Mouse (Mus musculus) forebrain, postnatal 0 days (tissue): ENCODE results near the gene Rinl. TPM values are rescaled to one million over a fixed set of nuclear protein-coding genes. Genes with fewer than 3 reads are reported as not detected.
A peak's percentile ranks its signal among the peaks of the same experiment; 100 is the strongest.

ENCODE experiments used
- ATAC-seq: fragments of 200-750 bp; cut with Nextera tagmentation; 2 replicates; pipeline ENCODE4 v1.8.0; 2017; ENCODE audit warnings: mild to moderate bottlenecking, moderate library complexity
- DNase-seq: peaks from one replicate; pipeline ENCODE4 v3.0.0-alpha.2; 2015
- H3K27ac ChIP-seq: fragments of 300-500 bp; sonication (generic); 2 replicates; pipeline ENCODE4 v1.5.1; 2014; ENCODE audit warnings: low read depth, mild to moderate bottlenecking, antibody characterized with exemption, low read length, moderate library complexity, mixed read lengths
- H3K27me3 ChIP-seq: fragments of 300-500 bp; sonication (generic); 2 replicates; pipeline ENCODE4 v1.6.1; 2014; ENCODE audit warnings: mild to moderate bottlenecking, low read length, mixed read lengths; ENCODE audit not compliant: insufficient read depth
- H3K36me3 ChIP-seq: fragments of 300-500 bp; sonication (generic); 2 replicates; pipeline ENCODE4 v1.6.1; 2014; ENCODE audit warnings: mild to moderate bottlenecking, moderate library complexity; ENCODE audit not compliant: insufficient read depth
- H3K4me1 ChIP-seq: fragments of 300-500 bp; sonication (generic); 2 replicates; pipeline ENCODE4 v1.6.1; 2014; ENCODE audit warnings: antibody characterized with exemption; ENCODE audit not compliant: insufficient read depth
- H3K4me2 ChIP-seq: fragments of 300-500 bp; sonication (generic); 2 replicates; pipeline ENCODE4 v1.6.1; 2014; ENCODE audit warnings: low read depth, mild to moderate bottlenecking, moderate library complexity
- H3K4me3 ChIP-seq: fragments of 300-500 bp; sonication (generic); 2 replicates; pipeline ENCODE4 v1.5.1; 2014; ENCODE audit warnings: low read depth, low read length, mixed read lengths
- H3K9ac ChIP-seq: fragments of 300-500 bp; sonication (generic); 2 replicates; pipeline ENCODE4 v1.6.1; 2014; ENCODE audit warnings: mild to moderate bottlenecking
- H3K9me3 ChIP-seq: fragments of 300-500 bp; sonication (generic); 2 replicates; pipeline ENCODE4 v1.6.1; 2016; ENCODE audit warnings: low read length
- CTCF ChIP-seq: sonication (generic); IDR thresholded peaks from 2 replicates; pipeline ENCODE4 v1.5.1; 2016; ENCODE audit warnings: antibody characterized with exemption, control low read depth, low read depth
- WGBS: fragments of 180-500 bp; shearing (Covaris S2); extraction: QIAGEN DNeasy Blood & Tissue Kit; methylation state at CpG from one replicate; pipeline ENCODE4 v1.1.7; 2014; 5-methylcytosine and 5-hydroxymethylcytosine counted together
- polyA plus RNA-seq: library from polyadenylated mRNA; unstranded; fragments of >200 nt; fragmentation: Nextera tagmentation; extraction: Ambion mirVana; gene quantifications from 2 replicates; pipeline ENCODE4 v1.2.1, GENCODE M21; 2015
- total RNA-seq: library from RNA; depleted of rRNA; stranded (reverse); fragments of >200 nt; gene quantifications from 2 replicates; pipeline ENCODE4 v1.2.3, GENCODE M21; 2014

Rinl gene
- total and polyA plus RNA-seq, 2 experiments from 2014 or later: 1.6 to 2.1 TPM

- H3K36me3 ChIP-seq: peaks cover 5% of the 10 kb centered on the region; the same call in 1 of the 2 replicates
- peaks cover 13% of the 10 kb centered on the region for H3K4me1 ChIP-seq
- WGBS: 89% methylated on average over 9 of the region's 9 CpGs
- no peak overlapping the region for H3K4me2 ChIP-seq
- TF ChIP-seq CTCF: no peak
- no peak overlapping the region for H3K27ac ChIP-seq
- DNase-seq (no peak), ATAC-seq (no peak)
- H3K9ac ChIP-seq: no peak overlapping the region
- H3K4me3 ChIP-seq: no peak overlapping the region
- H3K9me3 ChIP-seq: no peaks in the 10 kb centered on the region
- H3K27me3 ChIP-seq: no peaks in the 10 kb centered on the region
Measured at GRCm38 (mm10) chr7:28769414-28769958, 19.3 kb upstream of the Rinl start.

- Histone ChIP-seq H3K4me3 (no peak overlapping the region), H3K9ac (no peak overlapping the region), H3K4me1 (peaks cover 10% of the 10 kb centered on the region), H3K9me3 (no peaks in the 10 kb centered on the region), H3K27me3 (no peaks in the 10 kb centered on the region), H3K27ac (no peak overlapping the region), H3K36me3 (peaks cover 9% of the 10 kb centered on the region; the same call in 1 of the 2 replicates), H3K4me2 (no peak overlapping the region)
- no peak for DNase-seq
- no peak for ATAC-seq
- 95% methylated on average over 3 of the region's 3 CpGs for WGBS
- no peak for TF ChIP-seq CTCF
Measured at GRCm38 (mm10) chr7:28770309-28770708, 18.5 kb upstream of the Rinl start.

GRCm38 (mm10) chr7:28771867-28772266, 16.9 kb upstream of the Rinl start:
- Histone ChIP-seq H3K4me1 (peaks cover 5% of the 10 kb centered on the region), H3K9ac (no peak overlapping the region), H3K4me2 (no peak overlapping the region), H3K36me3 (peaks cover 11% of the 10 kb centered on the region; the same call in 1 of the 2 replicates), H3K9me3 (no peaks in the 10 kb centered on the region), H3K4me3 (no peak overlapping the region), H3K27ac (no peak overlapping the region), H3K27me3 (no peaks in the 10 kb centered on the region)
- WGBS: 92% methylated on average over 11 of the region's 11 CpGs
- DNase-seq: no peak
- no peak for ATAC-seq
- TF ChIP-seq CTCF: no peak

- Histone ChIP-seq H3K9ac (no peak overlapping the region), H3K4me1 (no peaks in the 10 kb centered on the region), H3K27me3 (no peaks in the 10 kb centered on the region), H3K27ac (no peak overlapping the region), H3K36me3 (peaks cover 14% of the 10 kb centered on the region), H3K4me2 (no peak overlapping the region), H3K4me3 (no peak overlapping the region), H3K9me3 (no peaks in the 10 kb centered on the region)
- TF ChIP-seq CTCF: no peak
- 83% methylated on average over 3 of the region's 3 CpGs for WGBS
- DNase-seq (no peak), ATAC-seq (no peak)
Measured at GRCm38 (mm10) chr7:28773163-28773562, 15.6 kb upstream of the Rinl start.

GRCm38 (mm10) chr7:28774164-28774563, 14.6 kb upstream of the Rinl start:
- Histone ChIP-seq H3K4me3 (no peak overlapping the region), H3K9ac (no peak overlapping the region), H3K36me3 (peaks cover 17% of the 10 kb centered on the region), H3K27me3 (no peaks in the 10 kb centered on the region), H3K4me2 (no peak overlapping the region), H3K9me3 (no peaks in the 10 kb centered on the region), H3K27ac (no peak overlapping the region), H3K4me1 (no peaks in the 10 kb centered on the region)
- ATAC-seq: peak; percentile 81
- WGBS: 71% methylated on average over 12 of the region's 12 CpGs
- DNase-seq: peak; percentile 17
- no peak for TF ChIP-seq CTCF

- no peaks in the 10 kb centered on the region for H3K9me3 ChIP-seq
- no peak for TF ChIP-seq CTCF
- DNase-seq: no peak
- no peak overlapping the region for H3K27ac ChIP-seq
- no peak overlapping the region for H3K4me2 ChIP-seq
- H3K9ac ChIP-seq: no peak overlapping the region
- no peak overlapping the region for H3K4me3 ChIP-seq
- no peaks in the 10 kb centered on the region for H3K27me3 ChIP-seq
- peaks cover under 1% of the 10 kb centered on the region; the same call in 1 of the 2 replicates for H3K4me1 ChIP-seq
- peaks cover 17% of the 10 kb centered on the region for H3K36me3 ChIP-seq
- WGBS: 82% methylated on average over 7 of the region's 7 CpGs
- no peak for ATAC-seq
Measured at GRCm38 (mm10) chr7:28775129-28775528, 13.6 kb upstream of the Rinl start.

GRCm38 (mm10) chr7:28778825-28779224, 9.9 kb upstream of the Rinl start:
- H3K9me3 ChIP-seq: no peaks in the 10 kb centered on the region
- no peaks in the 10 kb centered on the region for H3K27me3 ChIP-seq
- no peak for TF ChIP-seq CTCF
- DNase-seq: no peak
- H3K4me1 ChIP-seq: peaks cover 3% of the 10 kb centered on the region; the same call in 1 of the 2 replicates
- H3K4me2 ChIP-seq: no peak overlapping the region
- H3K27ac ChIP-seq: no peak overlapping the region
- no peak for ATAC-seq
- no peak overlapping the region for H3K9ac ChIP-seq
- WGBS: 85% methylated on average over 9 of the region's 9 CpGs
- H3K36me3 ChIP-seq: peaks cover 23% of the 10 kb centered on the region
- H3K4me3 ChIP-seq: no peak overlapping the region
